16 mouse cellular contexts compared by ENCODE assay signal in genomic region chr17:62700791-62701602, GRCm38 (mm10).
DNase-seq lines count a peak whose midpoint lies in the region; ATAC-seq and TF ChIP-seq lines count a peak whose summit lies in the region.
"Had no signal": no experiment of that assay in that cellular context is flagged by ENCODE, and none has a peak within 500 bp of the region (broad histone marks: within the 10 kb centered on the region; RNA-seq: fewer than 3 reads in every experiment).

No protein-coding gene starts in this region.

- H3K27me3 ChIP-seq in kidney, embryonic 14.5 days (ENCODE audit: control insufficient read depth, insufficient read depth, low read length) = no peaks in the 10 kb centered on the region
- H3K27me3 ChIP-seq in kidney, adult 2 months (replicated peaks; ENCODE audit: control insufficient read depth, insufficient read depth, low read length) = no peaks in the 10 kb centered on the region
- H3K27me3 ChIP-seq in neural tube, embryonic 14.5 days (ENCODE audit: control insufficient read depth, insufficient read depth, low read length) = no peaks in the 10 kb centered on the region
- H3K27me3 ChIP-seq in limb, embryonic 10.5 days (ENCODE audit: low read depth, poor library complexity, severe bottlenecking) = peaks cover 4% of the 10 kb centered on the region; the same call in 1 of the 2 replicates
- H3K27me3 ChIP-seq: lung, embryonic 15.5 days; megakaryocyte, embryonic 14.5 days; neural tube, embryonic 12.5 days had no signal

- 52% methylated on average over 9 of the region's 9 CpGs for WGBS in kidney, embryonic 14.5 days
- WGBS in kidney, adult 2 months = 56% methylated on average over 9 of the region's 9 CpGs
- WGBS in neural tube, embryonic 14.5 days = 34% methylated on average over 9 of the region's 9 CpGs
- WGBS in limb, embryonic 10.5 days = 14% methylated on average over 9 of the region's 9 CpGs

- ATAC-seq in kidney, embryonic 14.5 days (ENCODE audit: low FRiP score, low TSS enrichment) = peak; percentile 44; the same call in 1 of the 2 replicates
- ATAC-seq in neural tube, embryonic 14.5 days (ENCODE audit: low read depth) = peak; percentile 52; the same call in 1 of the 2 replicates
- ATAC-seq: intestine, postnatal 0 days had no signal

- H3K4me1 ChIP-seq in kidney, embryonic 14.5 days (ENCODE audit: control insufficient read depth, insufficient read depth, low read length) = peaks cover 7% of the 10 kb centered on the region; the same call in 1 of the 2 replicates
- H3K4me1 ChIP-seq in kidney, adult 2 months (ENCODE audit: control insufficient read depth, insufficient read depth, low read length) = no peaks in the 10 kb centered on the region
- peaks cover 7% of the 10 kb centered on the region; the same call in 1 of the 2 replicates for H3K4me1 ChIP-seq in neural tube, embryonic 14.5 days (ENCODE audit: control insufficient read depth, insufficient read depth, low read length)
- peaks cover 47% of the 10 kb centered on the region for H3K4me1 ChIP-seq in limb, embryonic 10.5 days
- H3K4me1 ChIP-seq: megakaryocyte, embryonic 14.5 days had no signal

- no peak overlapping the region for H3K4me2 ChIP-seq in kidney, embryonic 14.5 days (replicated peaks; ENCODE audit: low read depth, low read length)
- no peak overlapping the region for H3K4me2 ChIP-seq in neural tube, embryonic 14.5 days (ENCODE audit: low read depth, low read length)
- H3K4me2 ChIP-seq: lung, embryonic 15.5 days; neural tube, embryonic 12.5 days had no signal

- no peak for TF ChIP-seq POLR2A in kidney, adult 2 months (IDR thresholded peaks at IDR 0.05; ENCODE audit: low read depth, low read length)

- DNase-seq in kidney, adult 2 months = no peak
- DNase-seq in neural tube, embryonic 10.5 days (ENCODE audit: extremely low spot score, low spot score) = no peak
- DNase-seq in limb, embryonic 10.5 days (ENCODE audit: low spot score) = peak; percentile 77
- DNase-seq in spleen, postnatal 36 days (ENCODE audit: low spot score in 2 of 2) = no peak
- DNase-seq in cerebellum, postnatal 10 days = no peak
- DNase-seq: heart, postnatal 10 days; liver; spleen, adult 18-20 months; thymus, postnatal 4 days had no signal

- TF ChIP-seq CTCF in kidney, adult 2 months (conservative IDR thresholded peaks at IDR 0.05; ENCODE audit: insufficient read depth, insufficient read length, low read depth, low read length) = no peak

- H3K27ac ChIP-seq in kidney, embryonic 14.5 days (ENCODE audit: low read depth, low read length) = no peak overlapping the region
- H3K27ac ChIP-seq in kidney, adult 2 months (ENCODE audit: insufficient read depth, low read depth, low read length) = no peak overlapping the region
- no peak overlapping the region for H3K27ac ChIP-seq in neural tube, embryonic 14.5 days (ENCODE audit: low read depth, low read length)
- peak overlapping the region; percentile 58 for H3K27ac ChIP-seq in limb, embryonic 10.5 days
- H3K27ac ChIP-seq: lung, embryonic 15.5 days; neural tube, embryonic 12.5 days; stomach, postnatal 0 days had no signal

- H3K4me3 ChIP-seq in kidney, embryonic 14.5 days (ENCODE audit: low read length) = no peak overlapping the region
- no peak overlapping the region for H3K4me3 ChIP-seq in kidney, adult 2 months (ENCODE audit: insufficient read depth, low read depth, low read length)
- no peak overlapping the region for H3K4me3 ChIP-seq in neural tube, embryonic 14.5 days (ENCODE audit: low read depth, low read length)
- H3K4me3 ChIP-seq in limb, embryonic 10.5 days = peak overlapping the region; percentile 9; the same call in 1 of the 2 replicates
- H3K4me3 ChIP-seq: lung, embryonic 15.5 days; megakaryocyte, embryonic 14.5 days; neural tube, embryonic 12.5 days had no signal

- H3K9ac ChIP-seq in kidney, embryonic 14.5 days (ENCODE audit: low read depth, low read length) = no peak overlapping the region
- no peak overlapping the region for H3K9ac ChIP-seq in neural tube, embryonic 14.5 days (replicated peaks; ENCODE audit: low read depth, low read length)
- H3K9ac ChIP-seq: lung, embryonic 15.5 days; neural tube, embryonic 12.5 days had no signal

- H3K36me3 ChIP-seq in kidney, embryonic 14.5 days (ENCODE audit: control insufficient read depth, insufficient read depth, low read length) = no peaks in the 10 kb centered on the region
- H3K36me3 ChIP-seq in kidney, adult 2 months (ENCODE audit: control insufficient read depth, insufficient read depth, low read length) = no peaks in the 10 kb centered on the region
- H3K36me3 ChIP-seq in neural tube, embryonic 14.5 days (ENCODE audit: control insufficient read depth, insufficient read depth, low read length) = no peaks in the 10 kb centered on the region
- H3K36me3 ChIP-seq in limb, embryonic 10.5 days = no peaks in the 10 kb centered on the region
- H3K36me3 ChIP-seq: lung, embryonic 15.5 days; neural tube, embryonic 12.5 days had no signal

- no peaks in the 10 kb centered on the region for H3K9me3 ChIP-seq in kidney, embryonic 14.5 days (ENCODE audit: control insufficient read depth, low read length)
- no peaks in the 10 kb centered on the region for H3K9me3 ChIP-seq in neural tube, embryonic 14.5 days (ENCODE audit: control insufficient read depth, low read length)
- H3K9me3 ChIP-seq in limb, embryonic 10.5 days (replicated peaks) = no peaks in the 10 kb centered on the region
- H3K9me3 ChIP-seq: lung, embryonic 15.5 days; neural tube, embryonic 12.5 days had no signal
